Comparison of ENCODE assay signal across 10 mouse cellular contexts in the genomic region with DNA sequence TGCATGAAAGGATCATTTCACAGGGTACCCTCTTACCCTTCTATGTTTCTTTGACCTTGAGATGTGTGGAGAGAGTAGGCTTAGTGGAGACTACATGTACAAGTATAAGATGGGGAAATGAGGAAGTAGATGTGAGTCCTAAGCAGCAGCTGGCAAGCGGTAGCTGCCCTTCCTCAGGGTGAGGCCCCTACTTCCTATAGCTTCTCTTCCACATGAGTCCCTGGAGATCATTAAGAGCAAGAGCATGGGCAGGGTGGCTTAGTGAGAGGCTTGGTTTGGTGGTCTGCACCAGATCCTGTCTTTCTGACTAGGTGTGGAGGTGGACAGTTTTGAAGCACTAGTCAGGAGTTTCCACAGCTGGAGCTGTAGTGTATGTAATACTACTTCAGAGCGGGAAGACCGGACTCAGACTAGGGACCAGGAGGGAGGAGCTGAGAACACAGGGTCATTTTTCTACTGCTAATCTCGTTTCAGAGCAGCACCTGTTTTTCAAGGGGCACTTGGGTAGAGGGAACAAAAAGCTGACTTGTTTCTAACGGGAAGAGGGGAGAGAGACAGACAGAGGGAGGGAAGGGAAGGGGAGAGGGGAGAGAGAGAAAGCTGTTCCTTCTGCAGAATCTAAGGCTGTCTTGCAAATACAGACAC. TPM values are rescaled to one million over a fixed set of nuclear protein-coding genes. Genes with fewer than 3 reads are reported as not detected.
A peak's percentile ranks its signal among the peaks of the same experiment; 100 is the strongest.
DNase-seq lines count a peak whose midpoint lies in the region; ATAC-seq and TF ChIP-seq lines count a peak whose summit lies in the region.
"Had no signal": no experiment of that assay in that cellular context is flagged by ENCODE, and none has a peak within 500 bp of the region (broad histone marks: within the 10 kb centered on the region; RNA-seq: fewer than 3 reads in every experiment).

No protein-coding gene starts in this region.

- WGBS in hindbrain, embryonic 15.5 days, result 38% methylated on average over 5 of the region's 5 CpGs
- 37% methylated on average over 5 of the region's 5 CpGs for WGBS in neural tube, embryonic 12.5 days

- no peak overlapping the region for H3K4me3 ChIP-seq in left cerebral cortex, adult 2 months
- no peak overlapping the region for H3K4me3 ChIP-seq in hindbrain, embryonic 15.5 days
- no peak overlapping the region for H3K4me3 ChIP-seq in neural tube, embryonic 12.5 days
- H3K4me3 ChIP-seq: myocyte had no signal

- intact Hi-C loops in left cerebral cortex, adult 2 months (cut with DNase I), result loop anchor here (5.0 kb wide), 1 partner anchor 314 kb away; no protein-coding TSS in a partner anchor
- intact Hi-C loops in left cerebral cortex, postnatal 10 days (cut with DNase I), result loop anchor here (10.0 kb wide), 1 partner anchor 302 kb away; no protein-coding TSS in a partner anchor

- H3K36me3 ChIP-seq in hindbrain, embryonic 15.5 days, result peaks cover 36% of the 10 kb centered on the region
- peaks cover 72% of the 10 kb centered on the region for H3K36me3 ChIP-seq in neural tube, embryonic 12.5 days

- ATAC-seq in hindbrain, embryonic 15.5 days (ENCODE audit: low FRiP score, low read depth), result no peak
- no peak for ATAC-seq in neural tube, embryonic 12.5 days (ENCODE audit: low FRiP score, low read depth)

- H3K4me2 ChIP-seq in hindbrain, embryonic 15.5 days, result no peak overlapping the region
- H3K4me2 ChIP-seq in neural tube, embryonic 12.5 days (replicated peaks), result no peak overlapping the region

- H3K4me1 ChIP-seq in hindbrain, embryonic 15.5 days (replicated peaks), result peaks cover 15% of the 10 kb centered on the region
- peaks cover 26% of the 10 kb centered on the region for H3K4me1 ChIP-seq in neural tube, embryonic 12.5 days

- H3K27me3 ChIP-seq in hindbrain, embryonic 15.5 days, result no peaks in the 10 kb centered on the region
- H3K27me3 ChIP-seq in neural tube, embryonic 12.5 days (replicated peaks), result no peaks in the 10 kb centered on the region

- no peak for DNase-seq in left cerebral cortex, adult 2 months (ENCODE audit: extremely low spot score in 1 of 2, low spot score in 2 of 2)
- DNase-seq in left cerebral cortex, postnatal 10 days (ENCODE audit: extremely low spot score in 1 of 2, low spot score in 2 of 2), result no peak
- DNase-seq in c-Kit-positive CD71-negative TER-119-negative erythroid progenitor cells, embryonic 14.5 days (ENCODE audit: low read depth), result peak; percentile 40
- no peak for DNase-seq in layer of hippocampus, adult 11-12 months (ENCODE audit: low spot score)
- no peak for DNase-seq in lung, postnatal 36 days
- DNase-seq in right cerebral cortex, postnatal 25 days, result no peak
- DNase-seq: thymus, postnatal 25 days had no signal

- H3K27ac ChIP-seq in left cerebral cortex, adult 2 months, result peak overlapping the region; percentile 10; the same call in 1 of the 2 replicates
- peak overlapping the region; percentile 32 for H3K27ac ChIP-seq in hindbrain, embryonic 15.5 days (replicated peaks)
- peak overlapping the region; percentile 33; the same call in 1 of the 2 replicates for H3K27ac ChIP-seq in neural tube, embryonic 12.5 days

- no peak overlapping the region for H3K9ac ChIP-seq in hindbrain, embryonic 15.5 days
- H3K9ac ChIP-seq in neural tube, embryonic 12.5 days, result no peak overlapping the region

- H3K9me3 ChIP-seq in hindbrain, embryonic 15.5 days, result no peaks in the 10 kb centered on the region
- no peaks in the 10 kb centered on the region for H3K9me3 ChIP-seq in neural tube, embryonic 12.5 days

- TF ChIP-seq CTCF in left cerebral cortex, adult 2 months (IDR thresholded peaks at IDR 0.05), result no peak

RNA-seq across cellular contexts. Expression of a gene that starts 25.3 kb away (rescaled TPM):
- 100 to 1,000 TPM; 218 to 230 TPM for total RNA-seq in left cerebral cortex, adult 2 months (2021)
- 100 to 1,000 TPM; 226 to 228 TPM for total RNA-seq in left cerebral cortex, postnatal 10 days (2021)
- 404 and 429 TPM in 2 replicates for polyA plus RNA-seq in hindbrain, embryonic 15.5 days (2015; fragmentation: Nextera tagmentation; extraction: Ambion mirVana)
- 331 and 337 TPM in 2 replicates for polyA plus RNA-seq in neural tube, embryonic 12.5 days (2016; fragmentation: Nextera tagmentation; extraction: Ambion mirVana)
